Mouse (Mus musculus) 3134 (cell line): ENCODE measurements around the gene Scml2.
"Not testable (repeated sequence)": the region's sequence is repeated elsewhere in the genome, so short reads cannot be mapped to it uniquely, and the experiment has no call there.

ENCODE experiments used
- DNase-seq: peaks from one replicate; pipeline ENCODE4 v3.0.0-alpha.2; 2011; ENCODE audit warnings: low spot score; ENCODE audit not compliant: insufficient read length; ENCODE audit errors: extremely low read depth

The Scml2 gene

GRCm38 (mm10) chrX:161116893-161117292 lies at the start of gene Scml2:
Gene Scml2, plus strand, starts transcription at chrX:161117193.
- not testable (repeated sequence) for DNase-seq

DNA sequence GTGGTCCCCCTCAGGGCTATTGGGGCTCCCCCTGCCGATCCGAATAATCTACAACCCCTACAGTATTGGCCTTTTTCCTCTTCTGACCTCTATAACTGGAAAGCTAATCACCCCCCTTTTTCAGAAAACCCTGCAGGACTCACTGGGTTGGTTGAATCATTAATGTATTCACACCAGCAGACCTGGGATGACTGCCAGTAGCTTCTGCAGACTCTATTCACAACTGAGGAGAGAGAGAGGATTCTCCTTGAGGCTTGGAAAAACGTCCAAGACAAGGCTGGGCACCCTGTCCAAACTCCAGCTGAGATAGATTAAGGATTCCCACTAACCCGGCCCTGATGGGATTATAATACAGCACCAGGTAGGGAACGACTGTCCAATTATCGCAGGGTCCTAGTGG lies 41.4 kb upstream of the Scml2 start:
- DNase-seq = not testable (repeated sequence)

DNA sequence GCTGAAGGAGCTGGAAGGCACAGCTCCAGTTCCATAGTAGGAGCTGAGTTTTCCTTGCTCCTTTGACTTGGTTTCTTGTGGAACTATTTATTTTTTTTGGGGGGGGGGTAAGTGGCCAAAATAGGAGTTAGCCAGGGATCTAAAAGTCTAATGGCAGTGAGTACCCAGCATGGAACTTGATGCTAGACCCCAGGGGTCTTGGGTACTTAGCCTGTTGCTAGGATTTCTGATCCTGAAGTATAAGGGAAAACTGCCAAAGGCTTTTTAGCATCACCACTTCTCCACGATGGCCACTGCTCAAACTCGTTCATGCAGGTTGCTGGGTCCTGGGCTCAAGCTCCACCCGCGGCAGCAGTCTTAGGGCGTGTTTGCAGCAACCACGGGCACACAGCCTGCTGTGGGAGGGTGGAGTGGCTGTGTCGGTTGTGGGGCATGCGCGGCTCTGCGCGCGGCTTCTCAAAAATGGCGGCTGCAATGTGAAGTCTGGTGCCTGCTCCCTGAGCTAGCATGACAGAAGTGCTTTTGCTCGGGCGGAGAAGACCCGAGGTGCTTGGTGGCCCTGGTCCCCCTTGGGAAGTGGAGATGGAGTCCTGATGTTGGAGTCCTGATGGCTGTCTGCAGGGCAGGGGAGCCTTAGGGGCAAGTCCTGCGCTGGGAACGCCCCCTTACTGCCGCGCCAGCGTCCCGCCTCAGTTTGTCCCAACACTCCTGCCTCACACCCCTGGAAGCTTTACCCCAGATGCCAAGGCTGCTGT lies 45.5 kb downstream of the Scml2 start:
- peak; percentile 1 for DNase-seq

DNA sequence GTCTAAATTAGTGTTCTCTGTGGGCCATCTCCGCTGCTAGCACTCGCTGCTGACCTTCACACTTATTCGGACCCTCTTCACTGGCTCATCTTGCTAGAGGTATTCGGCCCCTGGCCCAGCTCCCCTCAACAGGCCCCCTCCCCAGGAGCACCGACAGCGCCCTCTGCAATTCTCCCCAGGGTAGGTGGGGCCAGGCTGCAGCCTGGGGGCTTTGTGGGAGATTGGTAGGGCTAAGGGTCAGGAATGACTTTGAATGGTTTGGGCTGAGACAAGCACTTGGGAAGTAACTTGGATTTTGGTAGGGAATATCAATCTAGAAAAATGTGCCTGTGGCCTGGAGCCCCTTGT lies 46.0 kb downstream of the Scml2 start:
- DNase-seq = peak; percentile 0

DNA sequence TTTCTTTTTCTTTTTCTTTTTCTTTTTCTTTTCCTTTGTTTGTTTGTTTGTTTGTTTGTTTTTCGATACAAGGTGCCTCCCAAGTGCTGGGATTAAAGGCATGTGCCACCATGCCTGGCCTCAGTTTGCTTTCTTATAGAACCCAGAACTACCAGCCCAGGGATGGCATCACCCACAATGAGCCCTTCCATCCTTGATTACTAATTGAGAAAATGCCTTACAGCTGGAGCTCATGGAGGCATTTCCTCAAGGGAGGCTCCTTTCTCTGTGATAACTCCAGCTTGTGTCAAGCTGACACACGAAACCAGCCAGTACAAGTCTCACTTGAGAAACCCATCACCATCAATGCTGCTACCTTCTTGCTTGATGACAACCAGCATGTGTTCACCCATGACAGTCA lies 170.2 kb downstream of the Scml2 start, which contains the start of gene Gm15262:
Gm15262 (plus strand) TSS at position 301 of the 400 bp plus-strand sequence.
- not testable (repeated sequence) for DNase-seq
